Mouse (Mus musculus) kidney, adult 2 months (tissue): Measurements from ENCODE around the gene Olfr281.
"Not testable (repeated sequence)": the region's sequence is repeated elsewhere in the genome, so short reads cannot be mapped to it uniquely, and the experiment has no call there.

Experiments
- CTCF ChIP-seq: fragments of 200-500 bp; conservative IDR thresholded peaks from 2 replicates; pipeline ENCODE4 v1.5.1; 2011; ENCODE audit warnings: low read depth, mild to moderate bottlenecking, control low read depth, low read length, moderate library complexity, mixed read lengths; ENCODE audit not compliant: insufficient read depth, insufficient read length
- POLR2A ChIP-seq: fragments of 200-500 bp; IDR thresholded peaks from one replicate; pipeline ENCODE4 v1.6.1; 2011; ENCODE audit warnings: low read depth, low read length, control low read depth

- not testable (repeated sequence) for TF ChIP-seq POLR2A, CTCF
Measured at GRCm38 (mm10) chr15:98430925-98431324, 21.5 kb upstream of the Olfr281 start, which contains the start of gene Olfr282.
